Comparison of ENCODE assay signal across 11 mouse cellular contexts in genomic region chr9:83628669-83629612, GRCm38 (mm10).
A peak's percentile ranks its signal among the peaks of the same experiment; 100 is the strongest.
DNase-seq lines count a peak whose midpoint lies in the region; ATAC-seq lines count a peak whose summit lies in the region.
"Had no signal": no experiment of that assay in that cellular context is flagged by ENCODE, and none has a peak within 500 bp of the region (broad histone marks: within the 10 kb centered on the region; RNA-seq: fewer than 3 reads in every experiment).

No protein-coding gene starts in this region.

- peak; percentile 46 for DNase-seq in ZHBTc4 (ENCODE audit: low read depth, low spot score)
- peak; percentile 52 for DNase-seq in embryonic facial prominence, embryonic 11.5 days (ENCODE audit: low spot score)
- peak; percentile 63 for DNase-seq in hindbrain, embryonic 14.5 days (ENCODE audit: low spot score)
- peak; percentile 72 for DNase-seq in midbrain, embryonic 14.5 days
- DNase-seq in layer of hippocampus, postnatal 10 days (ENCODE audit: low spot score in 2 of 2), result no peak
- DNase-seq in left cerebral cortex, adult 8-10 months (ENCODE audit: low spot score in 2 of 2), result no peak
- DNase-seq in kidney, adult 18-20 months, result no peak
- DNase-seq: adrenal gland, postnatal 14 days; cerebellum, adult 9-10 months; lung, embryonic 14.5 days had no signal

- 24% methylated on average over 19 of the region's 19 CpGs for WGBS in embryonic facial prominence, embryonic 11.5 days
- 22% methylated on average over 19 of the region's 19 CpGs for WGBS in hindbrain, embryonic 14.5 days
- 26% methylated on average over 19 of the region's 19 CpGs for WGBS in midbrain, embryonic 14.5 days

- H3K4me2 ChIP-seq in embryonic facial prominence, embryonic 11.5 days (ENCODE audit: low read depth, low read length), result no peak overlapping the region
- peak overlapping the region; percentile 30 for H3K4me2 ChIP-seq in hindbrain, embryonic 14.5 days (replicated peaks)
- H3K4me2 ChIP-seq in midbrain, embryonic 14.5 days (ENCODE audit: low read length), result peak overlapping the region; percentile 45
- H3K4me2 ChIP-seq: lung, embryonic 14.5 days had no signal

- no peak for ATAC-seq in embryonic facial prominence, embryonic 11.5 days (replicated peaks; ENCODE audit: insufficient number of reproducible peaks, low FRiP score, low TSS enrichment, low read depth)
- ATAC-seq in hindbrain, embryonic 14.5 days (ENCODE audit: low FRiP score), result peak; percentile 79
- peak; percentile 67; the same call in 1 of the 2 replicates for ATAC-seq in midbrain, embryonic 14.5 days (ENCODE audit: low FRiP score, low TSS enrichment)

- H3K4me1 ChIP-seq in embryonic facial prominence, embryonic 11.5 days (ENCODE audit: control insufficient read depth, insufficient read depth, low read length), result 0 out of 2 replicates have a peak, but pooled peaks cover 2% of the 10 kb centered on the region
- peaks cover 12% of the 10 kb centered on the region for H3K4me1 ChIP-seq in hindbrain, embryonic 14.5 days (replicated peaks; ENCODE audit: control insufficient read depth, insufficient read depth, low read length)
- H3K4me1 ChIP-seq in midbrain, embryonic 14.5 days (ENCODE audit: control insufficient read depth, insufficient read depth, low read length), result peaks cover 10% of the 10 kb centered on the region

- H3K9me3 ChIP-seq in embryonic facial prominence, embryonic 11.5 days (replicated peaks; ENCODE audit: control insufficient read depth, low read length), result no peaks in the 10 kb centered on the region
- no peaks in the 10 kb centered on the region for H3K9me3 ChIP-seq in hindbrain, embryonic 14.5 days (ENCODE audit: control insufficient read depth, low read length)
- H3K9me3 ChIP-seq in midbrain, embryonic 14.5 days (ENCODE audit: control insufficient read depth, low read length), result no peaks in the 10 kb centered on the region
- H3K9me3 ChIP-seq: G1E had no signal

- no peaks in the 10 kb centered on the region for H3K36me3 ChIP-seq in embryonic facial prominence, embryonic 11.5 days (replicated peaks; ENCODE audit: control insufficient read depth, insufficient read depth, low read depth, low read length)
- no peaks in the 10 kb centered on the region for H3K36me3 ChIP-seq in hindbrain, embryonic 14.5 days (replicated peaks; ENCODE audit: control insufficient read depth, insufficient read depth)
- H3K36me3 ChIP-seq in midbrain, embryonic 14.5 days (ENCODE audit: control insufficient read depth, insufficient read depth, low read length), result no peaks in the 10 kb centered on the region
- H3K36me3 ChIP-seq: G1E had no signal

- H3K9ac ChIP-seq in embryonic facial prominence, embryonic 11.5 days (replicated peaks; ENCODE audit: low read length), result peak overlapping the region; percentile 22; the same call in 1 of the 2 replicates
- peak overlapping the region; percentile 49 for H3K9ac ChIP-seq in hindbrain, embryonic 14.5 days
- H3K9ac ChIP-seq in midbrain, embryonic 14.5 days (replicated peaks; ENCODE audit: low read length), result peak overlapping the region; percentile 38; the same call in 1 of the 2 replicates
- H3K9ac ChIP-seq: lung, embryonic 14.5 days had no signal

- H3K27me3 ChIP-seq in embryonic facial prominence, embryonic 11.5 days (ENCODE audit: control insufficient read depth, insufficient read depth, low read length), result no peaks in the 10 kb centered on the region
- no peaks in the 10 kb centered on the region for H3K27me3 ChIP-seq in hindbrain, embryonic 14.5 days (ENCODE audit: control insufficient read depth, insufficient read depth, low read length)
- no peaks in the 10 kb centered on the region for H3K27me3 ChIP-seq in midbrain, embryonic 14.5 days (ENCODE audit: control insufficient read depth, insufficient read depth, low read length)

- no peak overlapping the region for H3K4me3 ChIP-seq in embryonic facial prominence, embryonic 11.5 days (ENCODE audit: low read depth, low read length)
- H3K4me3 ChIP-seq in hindbrain, embryonic 14.5 days (replicated peaks; ENCODE audit: low read length), result no peak overlapping the region
- H3K4me3 ChIP-seq in midbrain, embryonic 14.5 days (replicated peaks; ENCODE audit: low read depth, low read length), result 0 out of 2 replicates have a peak overlapping the region, but pooled peaks have one; percentile 7

- no peak overlapping the region for H3K27ac ChIP-seq in embryonic facial prominence, embryonic 11.5 days (replicated peaks; ENCODE audit: low read depth, low read length)
- peak overlapping the region; percentile 90 for H3K27ac ChIP-seq in hindbrain, embryonic 14.5 days
- peak overlapping the region; percentile 94 for H3K27ac ChIP-seq in midbrain, embryonic 14.5 days (replicated peaks; ENCODE audit: low read depth, low read length)

Comparison
In these comparisons a context has a peak if more than half of its experiments do, and no peak if none do; other contexts are left out.
1. DNase-seq: peak in ZHBTc4 (single experiment), embryonic facial prominence, embryonic 11.5 days (single experiment), hindbrain, embryonic 14.5 days (single experiment) and midbrain, embryonic 14.5 days (single experiment); none in layer of hippocampus, postnatal 10 days (0 of 2), left cerebral cortex, adult 8-10 months (0 of 2) and kidney, adult 18-20 months (single experiment).
2. Peak in every context shown above with its lines, with median percentiles within 50 percentile points of each other: H3K9ac ChIP-seq.